Mouse (Mus musculus) MEL (cell line): ENCODE results near the gene Tmprss4.

Experiments used
- CTCF ChIP-seq, 3 experiments: IDR thresholded peaks in 2 of 3; conservative IDR thresholded peaks in 1 of 3; 2 replicates each; pipeline ENCODE4 v1.5.1; 2011 to 2012; ENCODE audit warnings: low read length in 3 of 3, low read depth in 2 of 3, mild to moderate bottlenecking in 2 of 3, improper control_type of control experiment in 1 of 3, inconsistent platforms in 1 of 3, mixed read lengths in 1 of 3, moderate library complexity in 1 of 3; ENCODE audit not compliant: control insufficient read depth in 1 of 3, insufficient read depth in 1 of 3, poor library complexity in 1 of 3, severe bottlenecking in 1 of 3
- EP300 ChIP-seq, 2 experiments: IDR thresholded peaks; 2 replicates each; pipeline ENCODE4 v1.6.1; 2011; ENCODE audit warnings: improper control_type of control experiment in 2 of 2, low read length in 2 of 2, low read depth in 1 of 2, mild to moderate bottlenecking in 1 of 2
- MYB ChIP-seq: IDR thresholded peaks from 2 replicates; pipeline ENCODE4 v1.6.1; 2011; ENCODE audit warnings: mild to moderate bottlenecking, low read depth, low read length, improper control_type of control experiment
- TCF12 ChIP-seq: IDR thresholded peaks from 2 replicates; pipeline ENCODE4 v1.6.1; 2014; ENCODE audit warnings: low read depth, mild to moderate bottlenecking, inconsistent platforms, low read length, improper control_type of control experiment, moderate library complexity

GRCm38 (mm10) chr9:45130119-45130518 lies 73.8 kb downstream of the Tmprss4 start:
- TF ChIP-seq CTCF (IDR thresholded peaks at IDR 0.05 in 2 of 3, conservative IDR thresholded peaks at IDR 0.05 in 1 of 3; ENCODE audit: control insufficient read depth in 1 of 3, insufficient read depth in 1 of 3, low read depth in 2 of 3, low read length in 3 of 3, poor library complexity in 1 of 3, severe bottlenecking in 1 of 3) = no peak
- TF ChIP-seq MYB = no peak
- no peak for TF ChIP-seq TCF12
- TF ChIP-seq EP300 (IDR thresholded peaks at IDR 0.05; ENCODE audit: low read depth in 1 of 2, low read length in 2 of 2) = no peak
